ENCODE assay signal across 40 mouse cellular contexts in genomic region chr7:71392795-71393341, GRCm38 (mm10). TPM values are rescaled to one million over a fixed set of nuclear protein-coding genes. Genes with fewer than 3 reads are reported as not detected.
DNase-seq lines count a peak whose midpoint lies in the region; ATAC-seq and TF ChIP-seq lines count a peak whose summit lies in the region.
"Had no signal": no experiment of that assay in that cellular context is flagged by ENCODE, and none has a peak within 500 bp of the region (broad histone marks: within the 10 kb centered on the region; RNA-seq: fewer than 3 reads in every experiment).

No protein-coding gene starts in this region.

- H3K27me3 ChIP-seq in intestine, embryonic 14.5 days (replicated peaks; ENCODE audit: control insufficient read depth, insufficient read depth, low read length) = no peaks in the 10 kb centered on the region
- no peaks in the 10 kb centered on the region for H3K27me3 ChIP-seq in intestine, postnatal 0 days (replicated peaks; ENCODE audit: control insufficient read depth, insufficient read depth, low read length)
- no peaks in the 10 kb centered on the region for H3K27me3 ChIP-seq in kidney, postnatal 0 days (ENCODE audit: insufficient read depth, low read length)
- H3K27me3 ChIP-seq in lung, postnatal 0 days (replicated peaks; ENCODE audit: insufficient read depth, low read length) = no peaks in the 10 kb centered on the region
- no peaks in the 10 kb centered on the region for H3K27me3 ChIP-seq in stomach, embryonic 16.5 days (ENCODE audit: control insufficient read depth, insufficient read depth, low read length)
- H3K27me3 ChIP-seq: embryonic facial prominence, embryonic 15.5 days; limb, embryonic 13.5 days; liver, embryonic 13.5 days had no signal

- DNase-seq in intestine, embryonic 14.5 days (ENCODE audit: low spot score) = no peak
- peak; percentile 71 for DNase-seq in kidney, postnatal 0 days (ENCODE audit: low spot score)
- DNase-seq in kidney, postnatal 25 days = no peak
- peak; percentile 47 for DNase-seq in lung, postnatal 0 days (ENCODE audit: low spot score)
- no peak for DNase-seq in lung, postnatal 14 days
- no peak for DNase-seq in adrenal gland, postnatal 25 days
- DNase-seq: adrenal gland, postnatal 36 days; cerebellum, adult 18-20 months; cerebellum, postnatal 10 days; forebrain, postnatal 0 days; gastrocnemius, postnatal 14 days; kidney, adult 9 months; liver, embryonic 13.5 days; right cerebral cortex, postnatal 25 days; thymus, adult 2 months; thymus, postnatal 36 days had no signal

- TF ChIP-seq CTCF in intestine, postnatal 0 days (IDR thresholded peaks at IDR 0.05; ENCODE audit: low read depth) = no peak
- TF ChIP-seq CTCF in kidney, postnatal 0 days (IDR thresholded peaks at IDR 0.05; ENCODE audit: low read depth) = no peak
- no peak for TF ChIP-seq CTCF in lung, postnatal 0 days (IDR thresholded peaks at IDR 0.05)

- TF ChIP-seq EP300 in lung, postnatal 0 days (IDR thresholded peaks at IDR 0.05) = no peak

- WGBS in intestine, embryonic 14.5 days = 17% methylated on average over 4 of the region's 4 CpGs
- 32% methylated on average over 4 of the region's 4 CpGs for WGBS in intestine, postnatal 0 days
- 17% methylated on average over 4 of the region's 4 CpGs for WGBS in kidney, postnatal 0 days
- WGBS in lung, postnatal 0 days = 26% methylated on average over 4 of the region's 4 CpGs
- 26% methylated on average over 4 of the region's 4 CpGs for WGBS in stomach, embryonic 16.5 days

- H3K4me2 ChIP-seq in intestine, embryonic 14.5 days (ENCODE audit: low read length) = no peak overlapping the region
- H3K4me2 ChIP-seq in intestine, postnatal 0 days (replicated peaks; ENCODE audit: low read depth) = no peak overlapping the region
- no peak overlapping the region for H3K4me2 ChIP-seq in kidney, postnatal 0 days (ENCODE audit: low read length)
- no peak overlapping the region for H3K4me2 ChIP-seq in lung, postnatal 0 days (replicated peaks; ENCODE audit: low read depth, low read length)
- H3K4me2 ChIP-seq in stomach, embryonic 16.5 days (ENCODE audit: low read depth, low read length) = no peak overlapping the region
- H3K4me2 ChIP-seq: embryonic facial prominence, embryonic 15.5 days; forebrain, embryonic 12.5 days; heart, embryonic 11.5 days; hindbrain, embryonic 14.5 days; limb, embryonic 13.5 days; liver, embryonic 13.5 days had no signal

- ATAC-seq in intestine, embryonic 14.5 days (replicated peaks; ENCODE audit: low FRiP score, low TSS enrichment, low read depth) = no peak
- no peak for ATAC-seq in intestine, postnatal 0 days
- no peak for ATAC-seq in kidney, postnatal 0 days (replicated peaks; ENCODE audit: low FRiP score, low read depth)
- peak; percentile 8; the same call in 1 of the 2 replicates for ATAC-seq in lung, postnatal 0 days
- no peak for ATAC-seq in stomach, embryonic 16.5 days (ENCODE audit: insufficient read depth, low FRiP score)
- ATAC-seq: CD4-positive, CD25-positive, alpha-beta regulatory T cell, adult 4 months; forebrain, postnatal 0 days; midbrain, embryonic 16.5 days had no signal

- peaks cover 8% of the 10 kb centered on the region; the same call in 1 of the 2 replicates for H3K4me1 ChIP-seq in intestine, embryonic 14.5 days (replicated peaks; ENCODE audit: control insufficient read depth, insufficient read depth, low read length)
- H3K4me1 ChIP-seq in intestine, postnatal 0 days (replicated peaks; ENCODE audit: control insufficient read depth, insufficient read depth, low read length) = 0 out of 2 replicates have a peak, but pooled peaks cover 4% of the 10 kb centered on the region
- H3K4me1 ChIP-seq in kidney, postnatal 0 days (replicated peaks; ENCODE audit: insufficient read depth, low read length) = no peaks in the 10 kb centered on the region
- no peaks in the 10 kb centered on the region for H3K4me1 ChIP-seq in lung, postnatal 0 days (ENCODE audit: insufficient read depth, low read depth, low read length)
- no peaks in the 10 kb centered on the region for H3K4me1 ChIP-seq in stomach, embryonic 16.5 days (ENCODE audit: control insufficient read depth, insufficient read depth, low read length)
- H3K4me1 ChIP-seq: embryonic facial prominence, embryonic 10.5 days; embryonic facial prominence, embryonic 15.5 days; forebrain, embryonic 12.5 days; limb, embryonic 13.5 days; midbrain, embryonic 10.5 days had no signal

- peak overlapping the region; percentile 49 for H3K27ac ChIP-seq in intestine, embryonic 14.5 days (ENCODE audit: low read depth)
- H3K27ac ChIP-seq in intestine, postnatal 0 days (ENCODE audit: low read depth, low read length) = no peak overlapping the region
- H3K27ac ChIP-seq in kidney, postnatal 0 days = peak overlapping the region; percentile 77
- H3K27ac ChIP-seq in lung, postnatal 0 days (ENCODE audit: low read length) = peak overlapping the region; percentile 73
- H3K27ac ChIP-seq in stomach, embryonic 16.5 days (ENCODE audit: low read length) = peak overlapping the region; percentile 15; the same call in 1 of the 2 replicates
- H3K27ac ChIP-seq: embryonic facial prominence, embryonic 10.5 days; embryonic facial prominence, embryonic 15.5 days; forebrain, embryonic 12.5 days; hindbrain, embryonic 14.5 days; limb, embryonic 13.5 days; liver, embryonic 13.5 days; midbrain, embryonic 10.5 days had no signal

- no peak overlapping the region for H3K4me3 ChIP-seq in intestine, embryonic 14.5 days (ENCODE audit: low read depth, low read length)
- no peak overlapping the region for H3K4me3 ChIP-seq in intestine, postnatal 0 days (ENCODE audit: low read depth, low read length)
- no peak overlapping the region for H3K4me3 ChIP-seq in kidney, postnatal 0 days (replicated peaks; ENCODE audit: low read depth, low read length)
- H3K4me3 ChIP-seq in lung, postnatal 0 days (ENCODE audit: low read depth, low read length) = no peak overlapping the region
- no peak overlapping the region for H3K4me3 ChIP-seq in stomach, embryonic 16.5 days (replicated peaks; ENCODE audit: low read length)
- H3K4me3 ChIP-seq: embryonic facial prominence, embryonic 10.5 days; embryonic facial prominence, embryonic 15.5 days; forebrain, embryonic 12.5 days; limb, embryonic 13.5 days; liver, embryonic 13.5 days; midbrain, embryonic 10.5 days had no signal

- H3K9me3 ChIP-seq in intestine, embryonic 14.5 days (ENCODE audit: control insufficient read depth, low read length) = no peaks in the 10 kb centered on the region
- H3K9me3 ChIP-seq in intestine, postnatal 0 days (ENCODE audit: control insufficient read depth) = no peaks in the 10 kb centered on the region
- no peaks in the 10 kb centered on the region for H3K9me3 ChIP-seq in kidney, postnatal 0 days (replicated peaks; ENCODE audit: low read length)
- H3K9me3 ChIP-seq in lung, postnatal 0 days (ENCODE audit: low read length) = no peaks in the 10 kb centered on the region
- H3K9me3 ChIP-seq in stomach, embryonic 16.5 days (replicated peaks; ENCODE audit: control insufficient read depth, low read length) = no peaks in the 10 kb centered on the region
- H3K9me3 ChIP-seq: embryonic facial prominence, embryonic 10.5 days; embryonic facial prominence, embryonic 15.5 days; forebrain, embryonic 12.5 days; limb, embryonic 13.5 days; liver, embryonic 13.5 days; midbrain, embryonic 10.5 days had no signal

- H3K36me3 ChIP-seq in intestine, embryonic 14.5 days (ENCODE audit: control insufficient read depth, insufficient read depth, low read length) = no peaks in the 10 kb centered on the region
- no peaks in the 10 kb centered on the region for H3K36me3 ChIP-seq in intestine, postnatal 0 days (ENCODE audit: control insufficient read depth, insufficient read depth)
- no peaks in the 10 kb centered on the region for H3K36me3 ChIP-seq in kidney, postnatal 0 days (ENCODE audit: insufficient read depth, low read length)
- no peaks in the 10 kb centered on the region for H3K36me3 ChIP-seq in lung, postnatal 0 days (ENCODE audit: insufficient read depth, low read length)
- H3K36me3 ChIP-seq in stomach, embryonic 16.5 days (ENCODE audit: control insufficient read depth, insufficient read depth, low read length) = no peaks in the 10 kb centered on the region
- H3K36me3 ChIP-seq: embryonic facial prominence, embryonic 10.5 days; embryonic facial prominence, embryonic 15.5 days; forebrain, embryonic 12.5 days; limb, embryonic 13.5 days; liver, embryonic 13.5 days; midbrain, embryonic 10.5 days had no signal

- no peak overlapping the region for H3K9ac ChIP-seq in intestine, embryonic 14.5 days (ENCODE audit: low read length)
- H3K9ac ChIP-seq in intestine, postnatal 0 days (ENCODE audit: low read depth, low read length) = no peak overlapping the region
- H3K9ac ChIP-seq in kidney, postnatal 0 days (ENCODE audit: low read depth, low read length) = no peak overlapping the region
- H3K9ac ChIP-seq in lung, postnatal 0 days (replicated peaks; ENCODE audit: low read depth) = no peak overlapping the region
- H3K9ac ChIP-seq in stomach, embryonic 16.5 days (ENCODE audit: low read length) = no peak overlapping the region
- H3K9ac ChIP-seq: embryonic facial prominence, embryonic 15.5 days; forebrain, embryonic 12.5 days; forebrain, postnatal 0 days; hindbrain, embryonic 14.5 days; limb, embryonic 13.5 days; liver, embryonic 13.5 days had no signal

RNA-seq across cellular contexts. Expression of gene Gm10295, which starts 41.6 kb away (rescaled TPM):
- polyA plus RNA-seq in intestine, embryonic 14.5 days (2014; fragmentation: Nextera tagmentation; extraction: Ambion mirVana) = not detected in 2 replicates
- polyA plus RNA-seq in intestine, postnatal 0 days (2015; fragmentation: Nextera tagmentation; extraction: Ambion mirVana) = not detected in 2 replicates
- not detected in 2 replicates for polyA plus RNA-seq in kidney, postnatal 0 days (2015; fragmentation: Nextera tagmentation; extraction: Ambion mirVana)
- polyA plus RNA-seq in lung, postnatal 0 days (2015; fragmentation: Nextera tagmentation; extraction: Ambion mirVana) = not detected in 2 replicates
- not detected in 2 replicates for polyA plus RNA-seq in stomach, embryonic 16.5 days (2015; fragmentation: Nextera tagmentation; extraction: Ambion mirVana)
- not detected in 2 replicates for total RNA-seq in adrenal gland, postnatal 25 days (2021)
- total RNA-seq: adrenal gland, adult 18-20 months; adrenal gland, postnatal 36 days; forebrain, postnatal 0 days; gastrocnemius, postnatal 14 days; granulocyte monocyte progenitor cell, adult 5-6 weeks; hematopoietic stem cell, adult 5-6 weeks; layer of hippocampus, adult 8-10 months; layer of hippocampus, postnatal 25 days; left cerebral cortex, adult 8-10 months; left cerebral cortex, postnatal 36 days; megakaryocyte progenitor cell, adult 5-6 weeks; neutrophil, adult 5-6 weeks had no signal
- polyA plus RNA-seq: brain, embryonic 14.5 days; CD4-positive, CD25-positive, alpha-beta regulatory T cell, adult 4 months; cortical plate, adult 2 months; embryonic facial prominence, embryonic 10.5 days; embryonic facial prominence, embryonic 15.5 days; forebrain, embryonic 12.5 days; forebrain, postnatal 0 days; heart, embryonic 11.5 days; heart, postnatal 0 days; hindbrain, embryonic 14.5 days; limb, embryonic 13.5 days; liver, embryonic 13.5 days; midbrain, embryonic 10.5 days; midbrain, embryonic 16.5 days; neural tube, embryonic 11.5 days; thymus, adult 2 months had no signal

Comparison
In these comparisons a context has a peak if more than half of its experiments do, and no peak if none do; other contexts are left out.
1. DNase-seq: peak in kidney, postnatal 0 days (single experiment) and lung, postnatal 0 days (single experiment); none in intestine, embryonic 14.5 days (single experiment), kidney, postnatal 25 days (0 of 2), lung, postnatal 14 days (single experiment) and adrenal gland, postnatal 25 days (single experiment).